Mouse (Mus musculus) adrenal gland, adult 8-10 months (tissue): ENCODE data around the gene Ccdc24. TPM values are rescaled to one million over a fixed set of nuclear protein-coding genes. Genes with fewer than 3 reads are reported as not detected.
A peak's percentile ranks its signal among the peaks of the same experiment; 100 is the strongest.

Experiments used
- DNase-seq: peaks from one replicate; pipeline ENCODE4 v3.0.0; 2022
- total RNA-seq, 4 experiments: library from RNA; stranded (reverse); gene quantifications; 2 replicates each; pipeline ENCODE4 v1.2.4; 2022

The Ccdc24 gene
- total RNA-seq, result 1 to 10 TPM; 1.1 to 1.8 (median 1.5) TPM

GRCm38 (mm10) chr4:117872471-117872886, at the start of gene Ccdc24:
Ccdc24 (minus strand) TSS chr4:117872557.
- DNase-seq, result no peak

- no peak for DNase-seq
These were observed 49.0 kb upstream of the Ccdc24 start for GRCm38 (mm10) chr4:117921358-117921757.

- DNase-seq, result no peak
These were observed 46.4 kb upstream of the Ccdc24 start for GRCm38 (mm10) chr4:117918762-117919161.

GRCm38 (mm10) chr4:117918261-117918660, 45.9 kb upstream of the Ccdc24 start:
- no peak for DNase-seq

GRCm38 (mm10) chr4:117917847-117918246, 45.5 kb upstream of the Ccdc24 start:
- DNase-seq, result no peak

GRCm38 (mm10) chr4:117917402-117917801, 45.0 kb upstream of the Ccdc24 start:
- no peak for DNase-seq

GRCm38 (mm10) chr4:117916386-117916785, 44.0 kb upstream of the Ccdc24 start:
- no peak for DNase-seq

- no peak for DNase-seq
These were observed 43.2 kb upstream of the Ccdc24 start for GRCm38 (mm10) chr4:117915489-117916105.

GRCm38 (mm10) chr4:117914591-117915442, 42.5 kb upstream of the Ccdc24 start, which contains the start of gene Ipo13:
Ipo13 (minus strand) TSS chr4:117914999.
- DNase-seq, result peak; percentile 87

- DNase-seq, result no peak
These were observed 41.7 kb upstream of the Ccdc24 start for GRCm38 (mm10) chr4:117914031-117914430.

GRCm38 (mm10) chr4:117913421-117913820, 41.1 kb upstream of the Ccdc24 start:
- DNase-seq, result no peak

GRCm38 (mm10) chr4:117912685-117913273, 40.4 kb upstream of the Ccdc24 start:
- no peak for DNase-seq

- DNase-seq, result no peak
These were observed 39.8 kb upstream of the Ccdc24 start for GRCm38 (mm10) chr4:117912131-117912561.

GRCm38 (mm10) chr4:117908834-117909453, 36.6 kb upstream of the Ccdc24 start:
- no peak for DNase-seq

- DNase-seq, result no peak
These were observed 33.8 kb upstream of the Ccdc24 start for GRCm38 (mm10) chr4:117906196-117906595.

GRCm38 (mm10) chr4:117904761-117905160, 32.4 kb upstream of the Ccdc24 start:
- no peak for DNase-seq

- no peak for DNase-seq
These were observed 31.7 kb upstream of the Ccdc24 start for GRCm38 (mm10) chr4:117904094-117904493.

GRCm38 (mm10) chr4:117898111-117898510, 25.8 kb upstream of the Ccdc24 start:
- no peak for DNase-seq

GRCm38 (mm10) chr4:117896031-117896430, 23.7 kb upstream of the Ccdc24 start:
- DNase-seq, result no peak

- no peak for DNase-seq
These were observed 23.0 kb upstream of the Ccdc24 start for GRCm38 (mm10) chr4:117895339-117895738.

- no peak for DNase-seq
These were observed 22.2 kb upstream of the Ccdc24 start for GRCm38 (mm10) chr4:117894601-117895000.

- no peak for DNase-seq
These were observed 21.0 kb upstream of the Ccdc24 start for GRCm38 (mm10) chr4:117893376-117893775.

- peak; percentile 81 for DNase-seq
These were observed 19.4 kb upstream of the Ccdc24 start, which contains the start of gene Dph2 for GRCm38 (mm10) chr4:117891738-117892161. Dph2 (minus strand) TSS chr4:117892032.
